14 mouse cellular contexts compared by ENCODE assay signal in the genomic region with DNA sequence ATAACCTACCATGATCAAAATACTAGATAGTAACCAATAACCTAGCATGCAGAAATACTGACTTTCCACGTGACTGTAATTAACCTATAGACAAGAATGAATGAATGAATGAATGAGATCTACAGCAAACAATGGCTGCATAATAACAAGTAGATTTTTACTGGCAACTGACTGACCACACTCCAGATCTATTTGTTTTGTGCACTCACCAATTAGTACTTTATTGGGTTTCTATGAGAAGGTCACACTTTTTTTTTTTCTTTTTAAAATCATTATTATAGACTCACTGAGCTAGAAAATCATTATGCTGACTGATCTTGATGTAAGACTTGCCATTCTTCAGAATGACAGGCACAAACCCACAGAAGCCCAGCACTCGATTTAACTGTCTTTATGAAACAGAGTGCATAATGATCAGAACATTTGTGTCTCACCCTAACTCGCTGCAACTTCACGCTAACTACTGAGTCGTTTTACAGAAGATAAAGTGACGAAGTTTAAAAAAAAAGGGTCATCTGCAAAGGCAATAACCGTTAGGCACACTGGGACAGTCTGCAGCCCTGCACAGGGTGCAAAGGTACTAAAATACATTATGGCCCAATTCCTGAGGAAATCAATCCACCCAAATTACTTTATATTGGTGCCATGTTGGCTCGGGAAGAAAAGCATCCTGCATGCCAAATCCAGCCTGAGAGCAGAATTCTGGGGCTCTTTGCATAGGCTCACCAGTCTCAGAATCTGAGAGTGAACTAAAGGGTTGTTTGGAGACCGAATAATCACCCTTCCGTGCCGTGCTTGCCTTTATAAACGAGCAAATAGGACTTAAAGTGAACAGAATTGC. TPM values are rescaled to one million over a fixed set of nuclear protein-coding genes. Genes with fewer than 3 reads are reported as not detected.
DNase-seq lines count a peak whose midpoint lies in the region; ATAC-seq and TF ChIP-seq lines count a peak whose summit lies in the region.
"Had no signal": no experiment of that assay in that cellular context is flagged by ENCODE, and none has a peak within 500 bp of the region (broad histone marks: within the 10 kb centered on the region; RNA-seq: fewer than 3 reads in every experiment).

No protein-coding gene starts in this region.

- no peaks in the 10 kb centered on the region for H3K36me3 ChIP-seq in hindbrain, postnatal 0 days (ENCODE audit: insufficient read depth, low read length)
- no peaks in the 10 kb centered on the region for H3K36me3 ChIP-seq in hindbrain, embryonic 13.5 days
- H3K36me3 ChIP-seq in forebrain, embryonic 16.5 days (ENCODE audit: control insufficient read depth, insufficient read depth): no peaks in the 10 kb centered on the region
- H3K36me3 ChIP-seq: G1E had no signal

- H3K4me1 ChIP-seq in hindbrain, postnatal 0 days (ENCODE audit: insufficient read depth, low read length): no peaks in the 10 kb centered on the region
- H3K4me1 ChIP-seq in hindbrain, embryonic 13.5 days (replicated peaks): no peaks in the 10 kb centered on the region
- H3K4me1 ChIP-seq in forebrain, embryonic 16.5 days (replicated peaks; ENCODE audit: control insufficient read depth, insufficient read depth, low read length): peaks cover 3% of the 10 kb centered on the region; the same call in 1 of the 2 replicates

- peak; percentile 44 for DNase-seq in hindbrain, postnatal 0 days (ENCODE audit: low spot score)
- DNase-seq in brain, adult 2 months (ENCODE audit: low read depth, low spot score): peak; percentile 21
- DNase-seq in cerebellum, adult 9-10 months: peak; percentile 57
- DNase-seq in testis, postnatal 10 days (ENCODE audit: low spot score): no peak
- DNase-seq in adrenal gland, postnatal 10 days: no peak
- DNase-seq: adrenal gland, postnatal 25 days; heart, adult 11 months; right cerebral cortex, postnatal 14 days had no signal

- no peaks in the 10 kb centered on the region for H3K27me3 ChIP-seq in hindbrain, postnatal 0 days (ENCODE audit: insufficient read depth, low read length)
- H3K27me3 ChIP-seq in hindbrain, embryonic 13.5 days: no peaks in the 10 kb centered on the region
- no peaks in the 10 kb centered on the region for H3K27me3 ChIP-seq in forebrain, embryonic 16.5 days (replicated peaks; ENCODE audit: control insufficient read depth, insufficient read depth, low read length)

- H3K27ac ChIP-seq in hindbrain, postnatal 0 days: no peak overlapping the region
- no peak overlapping the region for H3K27ac ChIP-seq in hindbrain, embryonic 13.5 days
- H3K27ac ChIP-seq in forebrain, embryonic 16.5 days (ENCODE audit: low read length): peak overlapping the region; percentile 6; the same call in 1 of the 2 replicates
- H3K27ac ChIP-seq: liver, embryonic 14.5 days had no signal

- no peaks in the 10 kb centered on the region for H3K9me3 ChIP-seq in hindbrain, postnatal 0 days (ENCODE audit: low read length)
- H3K9me3 ChIP-seq in hindbrain, embryonic 13.5 days: 0 out of 2 replicates have a peak, but pooled peaks cover 3% of the 10 kb centered on the region
- no peaks in the 10 kb centered on the region for H3K9me3 ChIP-seq in forebrain, embryonic 16.5 days (ENCODE audit: control insufficient read depth, low read length)
- H3K9me3 ChIP-seq: G1E had no signal

- 0 out of 2 replicates have a peak overlapping the region, but pooled peaks have one; percentile 13 for H3K4me2 ChIP-seq in hindbrain, postnatal 0 days (ENCODE audit: low read depth, low read length)
- no peak overlapping the region for H3K4me2 ChIP-seq in hindbrain, embryonic 13.5 days
- H3K4me2 ChIP-seq in forebrain, embryonic 16.5 days (ENCODE audit: low read length): peak overlapping the region; percentile 43

- 48% methylated on average over 12 of the region's 12 CpGs for WGBS in hindbrain, postnatal 0 days
- WGBS in hindbrain, embryonic 13.5 days: 51% methylated on average over 12 of the region's 12 CpGs
- 14% methylated on average over 12 of the region's 12 CpGs for WGBS in forebrain, embryonic 16.5 days

- no peak for TF ChIP-seq CTCF in hindbrain, postnatal 0 days (IDR thresholded peaks at IDR 0.05; ENCODE audit: low read depth)

- H3K9ac ChIP-seq in hindbrain, postnatal 0 days (replicated peaks; ENCODE audit: low read length): no peak overlapping the region
- H3K9ac ChIP-seq in hindbrain, embryonic 13.5 days: no peak overlapping the region
- 0 out of 2 replicates have a peak overlapping the region, but pooled peaks have one; percentile 0 for H3K9ac ChIP-seq in forebrain, embryonic 16.5 days (replicated peaks; ENCODE audit: low read depth, low read length)
- H3K9ac ChIP-seq: liver, embryonic 14.5 days had no signal

- ATAC-seq in hindbrain, postnatal 0 days: no peak
- ATAC-seq in hindbrain, embryonic 13.5 days (ENCODE audit: low FRiP score): no peak
- ATAC-seq in forebrain, embryonic 16.5 days: peak; percentile 86

- no peak overlapping the region for H3K4me3 ChIP-seq in hindbrain, postnatal 0 days (ENCODE audit: low read length)
- no peak overlapping the region for H3K4me3 ChIP-seq in hindbrain, embryonic 13.5 days
- H3K4me3 ChIP-seq in forebrain, embryonic 16.5 days (replicated peaks; ENCODE audit: low read length): no peak overlapping the region

RNA-seq across cellular contexts. Expression of gene Slc13a1, which starts 33.0 kb away (rescaled TPM):
- 0.47 and 0.65 TPM in 2 replicates for total RNA-seq in hindbrain, postnatal 0 days (2014; rRNA removed)
- 0.30 and 0.35 TPM in 2 replicates for polyA plus RNA-seq in hindbrain, postnatal 0 days (2015; fragmentation: Nextera tagmentation; extraction: Ambion mirVana)
- 0.13 TPM in 1 of 2 replicates, not detected in the other for polyA plus RNA-seq in hindbrain, embryonic 13.5 days (2015; fragmentation: Nextera tagmentation; extraction: Ambion mirVana)
- 0.13 TPM in 1 of 2 replicates, not detected in the other for polyA plus RNA-seq in forebrain, embryonic 16.5 days (2015; fragmentation: Nextera tagmentation; extraction: Ambion mirVana)
- total RNA-seq in adrenal gland, postnatal 10 days (2021): under 1 TPM; 0.09 to 0.30 TPM
- total RNA-seq: common myeloid progenitor, adult 5-6 weeks had no signal
- polyA plus RNA-seq: embryonic facial prominence, embryonic 14.5 days; G1E; liver, embryonic 14.5 days had no signal

Comparison
In these comparisons a context has a peak if more than half of its experiments do, and no peak if none do; other contexts are left out.
1. DNase-seq: peak in hindbrain, postnatal 0 days (single experiment), brain, adult 2 months (single experiment) and cerebellum, adult 9-10 months (single experiment); none in testis, postnatal 10 days (single experiment) and adrenal gland, postnatal 10 days (single experiment).